Mouse (Mus musculus) forelimb bud, embryonic 11.5 days (tissue): ENCODE data around the gene Unkl.
"Not testable (repeated sequence)": the region's sequence is repeated elsewhere in the genome, so short reads cannot be mapped to it uniquely, and the experiment has no call there.

Source experiments
- DNase-seq: peaks from one replicate; pipeline ENCODE4 v3.0.0-alpha.2; 2012; ENCODE audit warnings: low read depth, low spot score

Gene Unkl

DNA sequence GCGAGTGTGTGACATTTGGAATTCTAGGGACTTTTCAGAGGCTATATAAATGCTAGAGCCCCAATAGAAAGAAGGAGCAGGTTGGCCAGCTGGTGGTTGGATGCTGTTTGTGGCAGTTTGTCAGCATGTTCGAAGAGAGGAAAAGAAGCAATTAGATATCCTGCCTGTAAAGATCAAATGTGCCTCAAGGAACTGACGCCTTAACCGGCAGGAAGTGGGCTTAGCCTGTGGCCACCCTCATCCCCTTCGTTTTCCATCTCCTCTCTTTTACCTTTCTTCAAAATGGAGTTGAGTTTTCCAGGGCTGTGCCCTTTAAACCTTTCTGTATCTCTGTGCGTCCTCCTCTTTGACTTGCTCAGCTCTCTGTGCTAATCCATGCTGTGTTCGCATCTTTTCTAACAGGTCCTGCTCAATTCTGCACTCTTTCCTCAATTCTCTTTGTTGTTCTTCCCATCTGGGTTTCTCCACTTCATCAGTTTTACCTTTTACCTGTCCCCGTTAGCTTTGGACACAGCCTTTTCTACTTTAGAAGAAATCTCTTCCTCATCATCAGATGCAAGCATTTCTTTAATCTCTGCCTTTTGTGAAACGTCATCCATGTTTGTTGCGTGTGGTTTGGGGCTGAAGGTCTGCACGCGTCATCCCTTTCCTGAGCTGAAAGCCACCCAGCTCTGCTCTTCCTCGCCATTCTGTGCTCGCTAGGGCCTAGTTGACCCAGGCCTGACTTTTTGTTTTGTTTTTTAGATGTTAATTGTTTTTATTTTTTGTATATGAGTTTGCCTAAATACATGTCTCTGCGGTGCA lies 31.5 kb downstream of the Unkl start:
- no peak for DNase-seq

DNA sequence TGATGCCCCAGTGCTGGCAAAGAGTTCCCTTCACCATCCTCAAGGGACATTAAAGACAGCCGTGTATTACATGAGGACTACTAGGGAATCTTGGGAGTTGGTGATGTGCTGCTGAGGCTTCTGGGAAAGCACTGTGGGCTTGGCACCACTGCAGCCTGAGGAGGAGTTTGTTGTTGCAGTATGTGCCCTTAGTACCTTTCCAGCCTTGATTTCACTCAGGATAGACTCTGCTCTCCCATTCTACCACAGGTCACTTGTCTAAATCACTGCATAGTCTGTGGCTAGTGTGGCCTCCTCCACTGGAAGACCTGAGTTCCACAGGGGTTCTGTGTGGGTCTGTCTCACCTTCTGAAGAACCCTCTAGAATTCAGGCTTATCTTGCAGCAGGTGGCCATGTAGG lies 32.5 kb downstream of the Unkl start:
- no peak for DNase-seq

DNA sequence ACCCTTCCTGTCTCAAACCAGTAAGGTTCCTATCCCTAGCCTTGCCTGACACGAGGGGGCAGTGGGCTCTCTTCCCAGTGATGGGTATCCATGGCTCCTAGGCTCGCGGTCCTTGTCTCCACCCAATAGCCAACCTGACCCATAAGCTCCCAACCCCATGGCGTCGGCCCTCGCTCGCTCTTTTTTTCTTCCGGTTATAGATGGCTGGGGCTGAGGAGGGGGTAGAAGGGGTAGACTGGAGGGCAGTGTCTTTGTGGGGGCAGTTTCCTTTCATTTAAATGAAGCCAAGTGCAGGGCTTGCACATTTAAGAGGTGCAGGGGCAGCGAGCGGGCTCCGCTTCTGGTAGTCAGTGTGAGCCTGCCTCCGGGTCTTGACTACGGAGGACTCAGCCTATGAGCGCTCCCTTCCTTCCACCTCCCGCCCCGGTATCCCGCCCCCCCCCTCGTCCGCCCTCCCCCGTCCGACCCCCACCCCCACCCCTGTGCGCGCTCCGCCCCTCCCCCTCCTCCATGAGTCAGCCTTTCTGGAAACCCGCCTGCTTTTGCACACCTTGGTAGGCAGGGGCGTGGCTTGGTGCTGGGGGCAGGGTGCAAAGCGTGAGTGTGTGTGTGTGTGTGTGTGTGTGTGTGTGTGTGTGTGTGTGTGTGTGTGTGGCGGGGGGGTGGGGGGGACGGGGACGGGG lies 33.8 kb downstream of the Unkl start:
- DNase-seq: peak; percentile 20

DNA sequence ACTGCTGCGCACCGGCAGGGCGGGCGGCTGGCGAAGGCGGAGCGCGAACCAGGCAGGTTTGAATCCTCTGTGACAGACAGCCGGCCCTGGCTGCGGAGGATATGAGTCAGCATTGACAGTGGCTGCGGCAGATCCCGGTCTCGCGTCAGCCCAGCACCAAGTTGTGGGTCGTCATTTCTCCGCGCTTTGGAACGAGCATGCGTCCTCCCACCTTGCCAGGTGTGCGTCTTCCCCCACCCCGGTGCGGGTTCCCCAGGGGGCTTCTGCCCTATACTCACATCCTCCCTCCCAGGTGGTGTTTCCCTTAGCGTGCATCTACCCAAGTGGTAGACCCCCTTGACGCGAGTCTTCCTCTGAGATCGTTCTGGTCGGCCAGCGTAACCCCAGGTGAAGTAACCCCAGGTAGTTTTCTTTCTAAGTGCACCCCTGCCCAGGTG lies 34.3 kb downstream of the Unkl start:
- not testable (repeated sequence) for DNase-seq

DNA sequence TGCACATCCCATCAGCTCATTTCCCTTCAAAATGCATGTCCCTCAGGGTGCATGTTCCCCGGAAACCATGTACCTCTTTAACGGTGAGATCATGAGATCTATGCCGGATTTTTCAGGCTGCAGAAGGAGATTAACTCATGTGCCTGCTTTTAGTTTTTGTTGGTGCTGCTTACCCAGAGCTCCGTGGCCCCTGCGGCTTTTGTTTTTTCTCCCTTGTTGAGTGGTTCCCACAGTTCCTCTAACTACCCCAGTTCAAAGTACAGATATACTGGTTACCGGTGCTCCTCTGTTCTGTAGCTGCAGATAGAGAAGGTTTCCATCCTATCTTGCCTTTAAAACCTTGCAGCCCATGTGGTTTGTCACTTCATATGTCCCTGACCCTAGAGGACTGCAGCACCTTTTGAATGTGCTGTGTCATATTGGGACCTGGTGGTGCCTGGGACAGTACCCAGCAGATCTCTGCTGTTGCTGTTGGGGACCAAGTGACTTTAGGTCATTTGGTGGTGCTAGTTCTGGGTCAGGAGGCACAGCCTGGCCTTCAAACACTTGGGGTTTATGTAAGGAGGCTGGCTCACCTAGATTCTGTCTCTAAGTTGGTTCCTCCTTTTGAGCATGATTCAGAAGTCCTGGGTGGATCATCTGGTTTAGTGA lies 34.9 kb downstream of the Unkl start:
- DNase-seq: no peak

DNA sequence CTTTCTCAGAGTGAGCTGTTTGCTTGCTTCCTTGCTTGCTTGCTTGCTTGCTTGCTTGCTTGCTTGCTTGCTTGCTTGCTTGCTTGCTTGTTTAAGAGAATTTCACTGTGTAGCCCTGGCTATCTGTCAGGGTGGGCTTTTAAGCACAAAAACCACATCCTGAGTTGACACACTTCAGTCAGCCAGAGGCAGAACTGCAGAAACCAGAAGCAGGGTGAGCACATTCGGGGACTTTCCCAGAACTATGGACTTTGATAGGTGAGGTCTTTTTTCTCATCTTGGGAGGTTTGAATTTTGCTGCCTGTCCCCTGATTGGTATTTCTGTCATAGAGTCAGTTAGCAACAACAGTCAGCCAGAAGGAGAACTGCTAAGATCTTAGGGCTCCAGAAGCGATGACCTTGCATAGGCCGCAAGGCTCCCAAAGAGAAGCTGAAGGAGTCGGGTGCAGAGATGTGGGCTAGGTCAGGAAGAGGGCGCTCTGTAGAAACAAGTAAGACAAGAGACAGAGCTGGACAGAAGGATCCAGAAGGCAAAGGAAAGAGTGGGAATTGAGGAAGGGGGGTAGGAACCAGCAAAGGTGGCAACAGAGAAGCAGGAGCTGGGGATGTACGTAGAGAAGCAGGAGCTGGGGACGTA lies 36.5 kb downstream of the Unkl start:
- no peak for DNase-seq

DNA sequence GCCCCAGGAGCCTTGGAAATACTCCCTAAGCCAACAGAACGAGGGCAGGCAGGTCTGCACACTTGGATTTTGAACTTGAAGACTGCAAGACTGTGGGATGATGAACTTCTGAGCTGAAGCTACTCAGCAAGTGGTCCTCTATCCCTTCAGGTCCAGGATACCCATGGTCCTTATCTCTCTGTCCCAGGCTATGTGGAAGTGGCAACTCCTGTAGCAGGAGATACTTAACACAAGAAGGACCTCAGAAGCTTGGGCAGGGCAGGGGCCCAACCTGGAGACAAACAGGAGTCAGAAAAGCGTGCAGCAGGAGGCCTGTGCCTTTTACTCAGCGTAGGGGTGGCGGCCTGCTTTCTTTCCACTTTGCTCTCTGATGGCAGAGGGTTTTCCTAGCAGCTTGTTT lies 37.5 kb downstream of the Unkl start:
- DNase-seq: no peak

DNA sequence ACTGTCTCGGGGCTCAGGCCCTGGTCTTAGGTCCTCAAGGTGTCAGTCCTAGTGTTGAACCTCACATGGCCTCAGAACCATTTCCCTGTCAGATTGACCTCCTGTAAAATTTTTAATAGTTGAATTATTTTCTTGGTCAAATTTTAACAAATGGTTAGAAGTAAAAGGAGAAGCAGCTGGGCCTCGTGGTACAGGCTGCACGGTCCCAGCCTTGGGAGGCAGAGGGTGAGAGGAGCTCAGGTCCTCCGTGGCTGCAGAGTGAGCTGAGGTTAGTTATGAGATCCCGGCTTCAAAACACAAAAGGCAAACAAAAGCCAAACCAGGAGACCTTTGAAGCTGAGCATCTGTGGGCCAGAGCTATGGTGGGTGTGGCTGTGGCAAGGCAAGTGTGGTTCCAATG lies 39.8 kb downstream of the Unkl start:
- DNase-seq: no peak

DNA sequence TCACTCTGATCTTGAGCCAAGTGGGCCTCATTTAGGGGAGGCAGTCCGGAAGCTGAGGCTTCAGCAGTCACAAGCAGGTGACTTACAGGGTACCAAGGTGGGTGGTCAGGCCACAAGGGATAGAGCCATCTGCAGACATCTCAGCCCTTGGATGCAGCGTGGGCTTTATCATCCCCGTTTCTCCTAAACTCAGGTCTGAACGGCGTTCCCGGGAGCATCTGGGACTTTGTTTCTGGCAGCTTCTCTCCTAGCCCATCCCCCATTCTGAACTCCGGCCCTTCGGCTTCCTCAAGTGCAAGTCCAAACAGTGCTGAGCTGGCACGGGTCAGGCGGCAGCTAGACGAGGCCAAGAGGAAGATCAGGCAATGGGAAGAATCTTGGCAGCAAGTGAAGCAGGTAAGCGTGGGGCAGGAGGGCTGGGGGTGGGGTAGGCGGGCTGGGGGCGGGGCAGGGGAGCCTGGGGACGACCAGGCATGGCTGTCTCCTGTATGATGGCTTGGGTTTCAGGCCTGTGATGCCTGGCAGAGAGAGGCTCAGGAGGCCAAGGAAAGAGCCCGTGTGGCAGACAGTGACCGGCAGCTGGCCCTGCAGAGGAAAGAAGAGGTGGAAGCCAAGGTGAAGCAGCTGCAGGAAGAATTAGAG lies 41.9 kb downstream of the Unkl start:
- DNase-seq: not testable (repeated sequence)

DNA sequence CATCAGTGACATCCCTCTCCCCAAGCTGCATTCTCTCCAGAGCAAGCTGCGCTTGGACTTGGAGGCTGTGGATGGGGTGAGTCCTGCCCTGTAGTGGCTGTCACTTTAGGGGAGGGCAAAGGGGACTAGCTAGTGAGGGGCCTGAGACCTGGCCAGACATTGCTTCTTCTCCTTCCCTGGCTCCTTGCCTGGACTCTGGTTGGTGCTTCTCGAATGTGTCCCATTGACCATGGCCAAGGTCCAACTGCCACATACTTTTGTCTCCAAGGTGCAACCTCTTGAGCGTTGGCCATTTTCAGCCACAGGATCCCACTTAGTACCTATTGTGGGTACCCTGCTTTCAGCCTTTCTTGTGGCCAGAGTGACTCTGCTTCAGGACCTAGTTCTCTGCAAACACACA lies 42.5 kb downstream of the Unkl start:
- no peak for DNase-seq

DNA sequence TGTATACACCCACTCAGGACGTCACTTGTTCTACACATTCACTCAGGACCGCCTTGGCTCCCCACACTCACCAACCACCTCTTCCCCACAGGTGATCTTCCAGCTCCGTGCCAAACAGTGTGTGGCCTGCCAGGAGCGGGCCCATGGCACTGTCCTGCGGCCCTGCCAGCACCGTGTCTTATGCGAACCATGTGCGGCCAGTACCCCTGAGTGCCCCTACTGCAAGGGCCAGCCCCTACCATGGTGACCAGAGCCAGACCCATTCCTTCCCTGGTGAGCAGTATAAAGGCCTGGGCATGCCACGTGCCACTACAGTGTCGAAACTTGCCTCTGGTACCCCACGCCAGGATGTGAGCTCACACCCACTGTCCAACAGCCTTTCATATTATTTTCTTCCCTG lies 43.4 kb downstream of the Unkl start:
- not testable (repeated sequence) for DNase-seq

DNA sequence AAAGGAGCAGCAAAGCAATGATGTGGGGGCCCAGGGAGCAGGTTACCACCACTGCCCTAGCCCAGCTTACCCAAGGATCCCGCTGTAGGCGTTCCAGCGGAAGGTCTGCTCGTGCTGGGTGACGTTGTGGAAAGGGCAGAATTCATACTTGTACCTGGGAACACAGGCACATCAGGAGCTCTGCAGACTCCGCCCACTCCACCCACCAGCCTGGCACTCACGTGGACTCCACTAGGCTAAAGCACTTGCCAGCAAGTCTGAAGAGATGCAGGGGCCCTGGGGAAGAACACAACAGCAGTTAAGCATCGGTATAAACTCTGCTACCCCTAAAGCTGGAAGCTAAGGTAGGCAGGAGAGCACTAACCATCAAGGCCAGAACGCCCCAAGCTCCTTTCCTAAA lies 47.4 kb downstream of the Unkl start:
- no peak for DNase-seq

DNA sequence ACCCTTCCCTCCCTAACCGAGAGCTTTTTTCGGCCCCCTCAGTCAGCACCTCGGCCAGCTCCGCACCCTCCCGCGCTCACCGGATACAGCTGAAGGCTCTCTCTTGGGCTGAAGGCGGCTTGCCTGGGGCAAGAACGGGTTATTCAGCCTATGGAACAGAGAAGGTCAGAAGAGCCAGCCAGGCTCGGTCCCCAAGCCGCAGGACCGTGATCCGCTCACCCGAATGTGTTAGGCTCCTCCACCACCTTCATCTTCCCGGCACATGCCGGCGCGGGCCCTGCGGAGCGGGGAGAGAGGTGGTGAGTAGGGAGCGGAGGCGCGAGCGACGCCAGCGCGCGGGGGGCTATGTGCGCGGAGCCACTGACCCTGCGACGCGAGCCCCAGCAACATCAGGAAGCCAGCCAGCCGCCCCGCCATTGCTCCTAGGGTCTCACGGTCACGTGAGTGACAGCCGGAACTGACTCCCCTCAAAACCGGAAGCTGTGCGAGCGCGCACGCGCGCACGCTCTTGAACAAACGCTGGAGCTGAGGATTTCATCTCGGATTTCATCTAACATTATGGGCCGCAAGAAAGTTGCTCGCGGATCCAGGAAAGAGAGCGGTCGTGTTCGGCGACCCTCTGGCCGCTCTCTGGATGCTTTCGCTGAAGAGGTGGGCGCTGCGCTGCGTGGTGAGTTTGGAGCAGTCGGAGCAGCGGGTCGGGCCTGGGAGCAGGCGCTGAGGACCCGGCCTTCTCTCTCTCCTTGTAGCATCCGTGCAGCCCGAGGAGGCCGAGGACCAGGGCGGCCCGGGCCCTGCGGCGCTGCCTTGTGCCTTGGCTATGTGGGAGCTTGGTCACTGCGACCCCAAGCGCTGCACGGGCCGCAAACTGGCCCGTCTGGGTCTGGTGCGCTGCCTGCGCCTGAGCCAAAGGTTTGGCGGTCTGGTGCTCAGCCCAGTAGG lies 51.8 kb downstream of the Unkl start, which contains the start of the genes Gnptg and Tsr3:
Gene Gnptg, minus strand, starts transcription at position 430 of the 942 bp plus-strand sequence.
Gene Tsr3, plus strand, starts transcription at position 476 of the 942 bp plus-strand sequence.
- peak; percentile 97 for DNase-seq

DNA sequence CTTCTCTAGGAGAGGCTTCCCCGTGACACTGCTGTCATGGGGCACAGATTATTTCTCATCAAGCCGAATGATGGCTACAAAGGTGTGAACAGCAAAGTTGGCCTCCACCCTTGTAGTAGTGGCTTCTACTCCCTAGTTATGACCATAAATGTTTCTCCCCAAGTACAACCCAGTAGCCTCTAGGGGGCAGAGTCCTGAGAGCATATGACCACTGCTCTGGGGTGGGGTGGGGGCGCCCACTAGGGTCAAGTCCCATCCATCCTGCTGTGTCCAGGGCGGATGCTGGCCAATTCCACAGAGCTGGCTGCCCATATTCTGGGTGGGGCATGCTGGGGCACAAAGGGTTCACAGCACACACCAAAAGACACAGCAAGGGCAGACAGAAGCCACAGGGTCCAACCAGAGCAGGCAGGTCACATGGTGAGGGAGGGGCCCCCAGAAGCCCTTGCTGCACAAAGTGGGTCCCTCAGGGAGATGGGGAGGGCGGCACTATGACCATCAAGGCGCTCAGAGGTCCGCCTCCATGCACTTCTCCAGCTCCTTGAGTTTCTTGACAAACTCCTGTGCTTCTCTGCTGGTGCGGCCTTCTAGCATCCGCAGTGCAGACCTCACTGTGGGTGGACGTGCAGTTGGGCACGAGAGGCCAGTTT lies 55.1 kb downstream of the Unkl start:
- no peak for DNase-seq

DNA sequence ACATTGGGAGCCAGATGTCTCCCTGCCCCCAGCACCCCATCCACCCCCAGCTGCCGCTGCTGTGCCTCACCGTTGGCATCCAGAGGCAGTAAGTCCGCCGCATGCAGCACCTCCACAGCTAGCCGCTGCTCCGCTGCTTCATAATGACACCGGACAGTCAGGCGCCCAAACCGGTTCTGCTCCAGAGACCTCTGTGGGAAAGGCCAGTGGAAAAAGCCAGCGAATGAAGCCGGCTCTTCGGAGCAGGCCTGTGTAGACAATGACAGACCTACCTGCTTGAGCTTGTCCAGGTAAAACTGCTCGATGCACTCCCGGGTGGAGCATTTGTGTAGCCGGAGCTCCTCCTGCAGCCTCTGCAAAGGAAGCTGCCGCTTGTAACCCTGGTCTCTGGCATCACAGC lies 56.0 kb downstream of the Unkl start:
- DNase-seq: no peak

DNA sequence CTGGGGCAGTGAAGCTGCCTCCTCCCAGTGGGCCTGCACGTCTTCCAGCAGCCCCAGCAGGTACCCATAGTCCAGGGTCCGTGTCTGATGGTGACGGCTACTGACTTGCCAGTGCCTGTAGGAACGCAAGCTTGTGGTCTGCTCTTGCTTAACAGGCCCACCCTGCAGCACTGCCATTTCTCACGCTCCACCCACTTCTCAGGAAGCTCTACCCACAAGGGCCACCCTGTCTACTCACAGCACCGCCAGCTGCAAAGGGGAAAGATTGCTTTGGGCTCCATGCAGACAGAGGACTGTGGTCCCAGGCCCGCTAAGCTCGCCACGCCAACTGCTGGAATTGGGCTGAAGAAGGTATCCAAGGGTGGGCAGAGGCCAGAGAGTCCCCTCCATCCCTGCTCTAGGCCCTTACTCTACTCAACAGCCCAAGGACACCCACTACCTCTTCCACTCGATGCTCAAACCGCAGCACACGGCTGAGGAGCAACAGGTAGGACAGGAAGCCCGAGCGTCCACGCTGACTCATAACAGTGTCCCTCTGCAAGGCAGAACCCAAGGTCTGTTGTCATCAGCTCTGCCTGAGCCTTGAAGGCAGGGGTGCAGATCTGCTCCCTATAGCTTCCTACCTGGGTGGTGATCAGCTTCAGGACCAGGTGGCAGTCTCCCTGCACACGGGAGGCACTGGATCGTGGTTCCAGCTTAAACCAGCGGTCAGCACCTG lies 60.0 kb downstream of the Unkl start:
- no peak for DNase-seq

DNA sequence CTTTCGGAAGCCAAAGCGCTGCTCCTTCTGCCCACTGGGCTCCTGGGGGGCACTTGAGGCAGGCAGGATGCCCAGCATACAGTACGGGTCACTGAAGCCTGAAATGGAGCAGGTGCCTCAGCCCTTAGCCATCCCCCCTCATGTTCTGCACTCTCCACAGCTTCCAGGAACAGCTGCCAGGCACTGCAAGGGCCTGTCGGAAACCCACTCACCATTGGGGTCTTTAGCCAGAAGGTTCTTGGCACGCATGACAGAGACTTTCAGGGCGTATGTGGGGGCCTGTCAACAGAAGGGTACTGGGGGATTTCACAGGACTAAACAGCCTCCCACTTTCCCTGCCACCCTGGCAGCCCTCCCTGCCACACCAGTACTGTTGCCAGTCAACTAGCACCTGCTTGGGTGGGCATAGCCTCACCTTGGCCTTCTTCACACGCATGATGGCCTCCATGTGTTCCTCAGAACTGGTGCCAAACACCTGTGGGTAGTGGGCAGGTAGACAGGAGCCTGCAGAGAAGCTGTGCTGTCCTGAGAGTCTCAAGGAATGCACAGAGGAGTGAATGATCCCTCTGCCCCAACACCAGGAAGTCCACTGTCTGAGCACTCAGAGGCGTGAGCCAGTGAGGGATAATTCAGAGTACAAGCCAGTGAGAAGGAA lies 62.1 kb downstream of the Unkl start:
- DNase-seq: no peak

DNA sequence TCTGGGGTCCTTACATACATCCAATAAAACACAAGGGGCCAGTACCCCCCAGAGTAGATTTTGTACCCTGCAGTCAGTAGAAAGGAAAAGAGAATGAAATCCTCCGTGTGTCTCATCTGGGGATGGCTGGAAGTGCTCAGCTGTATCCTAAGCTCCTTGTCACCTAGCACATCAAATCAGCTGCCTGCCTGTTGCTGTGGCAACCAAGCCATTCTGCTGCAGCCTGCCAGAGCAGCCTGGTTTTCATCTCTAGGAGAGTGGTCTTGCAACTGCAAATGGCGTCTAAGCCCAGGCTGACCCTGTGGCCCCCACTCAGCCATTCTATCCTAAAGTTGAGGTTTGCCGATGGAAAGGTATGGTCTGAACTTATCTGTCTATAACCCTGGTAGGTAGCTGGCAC lies 64.4 kb downstream of the Unkl start:
- DNase-seq: no peak

DNA sequence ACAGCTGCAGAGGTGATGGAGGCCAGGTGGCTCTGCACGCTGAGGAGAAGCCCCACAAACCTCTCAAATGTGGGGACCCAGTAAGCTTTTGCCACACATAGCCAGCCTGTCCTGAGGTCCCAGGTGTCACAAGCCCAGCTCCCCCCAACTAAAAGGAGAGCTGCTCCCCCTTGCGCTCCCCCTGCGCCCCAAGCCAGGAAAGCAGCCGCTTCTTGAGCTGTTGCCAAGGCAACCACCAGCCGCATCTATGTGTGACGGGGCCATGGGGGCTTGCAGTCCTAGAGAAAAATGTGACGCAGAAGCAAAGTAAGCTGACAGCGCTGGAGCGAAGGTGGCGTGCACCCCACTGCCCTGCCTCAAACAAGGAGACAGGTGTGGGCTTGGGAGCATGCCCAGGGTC lies 65.6 kb downstream of the Unkl start:
- DNase-seq: no peak
